Mouse (Mus musculus): ENCODE results near the gene Flywch2. TPM values are rescaled to one million over a fixed set of nuclear protein-coding genes. Genes with fewer than 3 reads are reported as not detected.
A peak's percentile ranks its signal among the peaks of the same experiment; 100 is the strongest.
"Not testable (repeated sequence)": the region's sequence is repeated elsewhere in the genome, so short reads cannot be mapped to it uniquely, and the experiment has no call there.

Flywch2 gene
- polyA plus RNA-seq, 1 experiment: not detected

DNA sequence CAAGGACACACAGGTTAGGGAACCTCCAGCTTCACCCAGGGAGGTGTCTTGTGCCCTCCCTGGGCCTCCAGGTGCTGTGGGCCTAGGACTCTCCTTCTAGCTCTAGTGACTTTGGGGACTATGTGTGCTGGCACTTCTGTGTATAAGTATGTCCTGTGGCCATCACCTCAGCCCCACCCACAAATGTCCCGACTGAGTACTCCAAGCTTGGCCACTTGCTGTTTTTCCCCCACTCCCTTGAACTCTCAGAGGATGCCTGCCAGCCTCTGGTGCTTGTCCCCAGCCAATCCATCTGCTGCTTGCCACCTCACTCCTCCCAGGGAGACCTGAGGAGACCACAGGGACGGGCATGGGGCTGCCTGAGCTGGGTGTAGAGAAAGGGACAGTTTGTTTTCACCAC, 7.4 kb downstream of the Flywch2 start:
- no peaks in the 10 kb centered on the region for H3K36me3 ChIP-seq (ENCODE audit: control insufficient read depth)
- H3K4me1 ChIP-seq (ENCODE audit: control insufficient read depth): no peaks in the 10 kb centered on the region
- H3K9me3 ChIP-seq (ENCODE audit: control insufficient read depth, low read length): no peaks in the 10 kb centered on the region
- no peak overlapping the region for H3K4me3 ChIP-seq (replicated peaks)
- TF ChIP-seq GATA1 (IDR thresholded peaks at IDR 0.05; ENCODE audit: low read length) (no peak), TAL1 (IDR thresholded peaks at IDR 0.05; ENCODE audit: low read length) (no peak)
- peaks cover 10% of the 10 kb centered on the region for H3K27me3 ChIP-seq (ENCODE audit: control insufficient read depth)

- no peak for TF ChIP-seq TAL1 (IDR thresholded peaks at IDR 0.05; ENCODE audit: low read length)
- TF ChIP-seq GATA1 (IDR thresholded peaks at IDR 0.05; ENCODE audit: low read length): no peak
- Histone ChIP-seq H3K4me3 (replicated peaks) (no peak overlapping the region), H3K36me3 (ENCODE audit: control insufficient read depth) (no peaks in the 10 kb centered on the region), H3K9me3 (ENCODE audit: control insufficient read depth, low read length) (no peaks in the 10 kb centered on the region), H3K27me3 (ENCODE audit: control insufficient read depth) (peaks cover 12% of the 10 kb centered on the region), H3K4me1 (ENCODE audit: control insufficient read depth) (no peaks in the 10 kb centered on the region)
These were observed 8.7 kb downstream of the Flywch2 start for GRCm38 (mm10) chr17:23777141-23777540.

DNA sequence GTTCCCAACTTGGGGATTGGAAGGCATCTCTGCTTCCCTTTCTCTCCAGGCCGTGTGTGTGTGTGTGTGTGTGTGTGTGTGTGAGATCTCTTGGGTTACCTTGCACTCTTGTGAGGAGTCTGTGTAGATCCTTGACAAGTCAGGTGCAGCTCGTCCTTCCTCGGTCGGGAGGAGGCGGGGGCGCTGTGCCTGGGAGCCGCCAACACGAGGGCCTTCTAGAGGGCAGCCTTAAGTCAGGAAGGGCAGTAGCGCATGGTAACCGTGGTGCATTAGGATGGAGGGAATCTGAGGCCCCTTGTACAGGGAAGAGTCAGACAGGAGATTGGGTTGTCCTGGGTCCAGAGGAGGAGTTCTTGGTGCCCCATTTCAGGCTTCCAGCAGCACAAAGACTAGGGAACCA, 9.7 kb downstream of the Flywch2 start:
- Histone ChIP-seq H3K9me3 (ENCODE audit: control insufficient read depth, low read length) (no peaks in the 10 kb centered on the region), H3K4me3 (replicated peaks) (no peak overlapping the region), H3K27me3 (ENCODE audit: control insufficient read depth) (peaks cover 12% of the 10 kb centered on the region), H3K4me1 (ENCODE audit: control insufficient read depth) (peaks cover 4% of the 10 kb centered on the region), H3K36me3 (ENCODE audit: control insufficient read depth) (no peaks in the 10 kb centered on the region)
- TF ChIP-seq GATA1 (IDR thresholded peaks at IDR 0.05; ENCODE audit: low read length) (no peak), TAL1 (IDR thresholded peaks at IDR 0.05; ENCODE audit: low read length) (no peak)

GRCm38 (mm10) chr17:23774090-23774489, 11.8 kb downstream of the Flywch2 start:
- Histone ChIP-seq H3K4me3 (replicated peaks) (no peak overlapping the region), H3K9me3 (ENCODE audit: control insufficient read depth, low read length) (no peaks in the 10 kb centered on the region), H3K36me3 (ENCODE audit: control insufficient read depth) (no peaks in the 10 kb centered on the region), H3K4me1 (ENCODE audit: control insufficient read depth) (peaks cover 18% of the 10 kb centered on the region), H3K27me3 (ENCODE audit: control insufficient read depth) (peaks cover 8% of the 10 kb centered on the region)
- TF ChIP-seq TAL1 (IDR thresholded peaks at IDR 0.05; ENCODE audit: low read length) (no peak), GATA1 (IDR thresholded peaks at IDR 0.05; ENCODE audit: low read length) (no peak)

GRCm38 (mm10) chr17:23773676-23774075, 12.2 kb downstream of the Flywch2 start:
- no peak overlapping the region for H3K4me3 ChIP-seq (replicated peaks)
- TF ChIP-seq TAL1 (IDR thresholded peaks at IDR 0.05; ENCODE audit: low read length): no peak
- TF ChIP-seq GATA1 (IDR thresholded peaks at IDR 0.05; ENCODE audit: low read length): no peak

DNA sequence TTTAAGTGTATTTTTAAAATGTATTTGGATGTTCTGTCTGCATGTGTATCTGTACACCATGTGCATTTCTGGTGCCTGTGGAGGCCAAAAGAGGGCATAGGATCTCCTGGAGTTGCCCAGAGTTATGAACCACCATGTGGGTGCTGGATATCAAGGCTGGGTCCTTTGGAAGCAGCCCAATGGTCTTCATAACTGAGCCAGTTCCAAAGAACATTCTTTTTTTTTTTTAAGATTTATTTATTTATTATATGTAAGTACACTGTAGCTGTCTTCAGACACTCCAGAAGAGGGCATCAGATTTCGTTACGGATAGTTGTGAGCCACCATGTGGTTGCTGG, 13.7 kb downstream of the Flywch2 start:
- not testable (repeated sequence) for H3K36me3 ChIP-seq (ENCODE audit: control insufficient read depth); H3K9me3 ChIP-seq (ENCODE audit: control insufficient read depth, low read length); H3K4me3 ChIP-seq (replicated peaks); H3K27me3 ChIP-seq (ENCODE audit: control insufficient read depth)
- peaks cover 18% of the 10 kb centered on the region for H3K4me1 ChIP-seq (ENCODE audit: control insufficient read depth)

More at GRCm38 (mm10) chr17:23773676-23774075, 12.2 kb downstream of the Flywch2 start:
- no peaks in the 10 kb centered on the region for H3K36me3 ChIP-seq (ENCODE audit: control insufficient read depth)
- H3K4me1 ChIP-seq (ENCODE audit: control insufficient read depth): peaks cover 18% of the 10 kb centered on the region
- peaks cover 8% of the 10 kb centered on the region for H3K27me3 ChIP-seq (ENCODE audit: control insufficient read depth)
- no peaks in the 10 kb centered on the region for H3K9me3 ChIP-seq (ENCODE audit: control insufficient read depth, low read length)

GRCm38 (mm10) chr17:23771284-23772218, 14.3 kb downstream of the Flywch2 start, which contains the start of gene Flywch1:
Gene Flywch1, minus strand, starts transcription at chr17:23771602.
- Histone ChIP-seq H3K4me1 (ENCODE audit: control insufficient read depth) (peaks cover 18% of the 10 kb centered on the region), H3K4me3 (replicated peaks) (peak within 1 kb of the TSS; percentile 94), H3K9me3 (ENCODE audit: control insufficient read depth, low read length) (no peaks in the 10 kb centered on the region), H3K36me3 (ENCODE audit: control insufficient read depth) (no peaks in the 10 kb centered on the region), H3K27me3 (ENCODE audit: control insufficient read depth) (peaks cover 8% of the 10 kb centered on the region)
- no peak for TF ChIP-seq TAL1 (IDR thresholded peaks at IDR 0.05; ENCODE audit: low read length)
- no peak for TF ChIP-seq GATA1 (IDR thresholded peaks at IDR 0.05; ENCODE audit: low read length)

DNA sequence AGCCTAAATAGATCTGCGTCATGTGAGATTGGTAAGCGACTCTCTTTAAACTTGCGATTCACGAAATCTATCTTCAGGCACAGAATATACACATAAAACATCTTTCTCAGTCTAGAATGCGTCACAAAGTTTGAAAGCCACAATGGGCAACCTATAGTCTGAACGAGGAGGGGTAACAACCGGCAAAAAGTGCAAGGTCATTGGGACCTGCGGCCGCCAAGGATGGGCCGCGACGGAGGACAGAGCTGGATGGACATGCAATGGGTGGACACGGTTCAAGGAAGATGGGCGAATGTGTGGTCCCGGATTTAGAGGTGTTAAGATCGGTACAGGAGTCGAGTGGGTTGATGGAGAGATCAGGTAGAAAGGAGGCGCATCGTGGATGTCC, 15.0 kb downstream of the Flywch2 start:
- Histone ChIP-seq H3K27me3 (ENCODE audit: control insufficient read depth) (peaks cover 8% of the 10 kb centered on the region), H3K4me3 (replicated peaks) (peak overlapping the region; percentile 94), H3K9me3 (ENCODE audit: control insufficient read depth, low read length) (no peaks in the 10 kb centered on the region), H3K36me3 (ENCODE audit: control insufficient read depth) (no peaks in the 10 kb centered on the region), H3K4me1 (ENCODE audit: control insufficient read depth) (peaks cover 18% of the 10 kb centered on the region)
- no peak for TF ChIP-seq GATA1 (IDR thresholded peaks at IDR 0.05; ENCODE audit: low read length)
- TF ChIP-seq TAL1 (IDR thresholded peaks at IDR 0.05; ENCODE audit: low read length): no peak

GRCm38 (mm10) chr17:23770493-23770892, 15.4 kb downstream of the Flywch2 start:
- Histone ChIP-seq H3K4me3 (replicated peaks) (peak overlapping the region; percentile 94), H3K4me1 (ENCODE audit: control insufficient read depth) (peaks cover 18% of the 10 kb centered on the region), H3K36me3 (ENCODE audit: control insufficient read depth) (no peaks in the 10 kb centered on the region), H3K27me3 (ENCODE audit: control insufficient read depth) (peaks cover 8% of the 10 kb centered on the region), H3K9me3 (ENCODE audit: control insufficient read depth, low read length) (no peaks in the 10 kb centered on the region)
- TF ChIP-seq GATA1 (IDR thresholded peaks at IDR 0.05; ENCODE audit: low read length) (no peak), TAL1 (IDR thresholded peaks at IDR 0.05; ENCODE audit: low read length) (no peak)
